Mouse (Mus musculus): ENCODE results near the gene Zfp13. TPM values are rescaled to one million over a fixed set of nuclear protein-coding genes. Genes with fewer than 3 reads are reported as not detected.
A peak's percentile ranks its signal among the peaks of the same experiment; 100 is the strongest.

Gene Zfp13
- polyA plus RNA-seq, 1 experiment from 2014 or later, result 30.2 TPM

DNA sequence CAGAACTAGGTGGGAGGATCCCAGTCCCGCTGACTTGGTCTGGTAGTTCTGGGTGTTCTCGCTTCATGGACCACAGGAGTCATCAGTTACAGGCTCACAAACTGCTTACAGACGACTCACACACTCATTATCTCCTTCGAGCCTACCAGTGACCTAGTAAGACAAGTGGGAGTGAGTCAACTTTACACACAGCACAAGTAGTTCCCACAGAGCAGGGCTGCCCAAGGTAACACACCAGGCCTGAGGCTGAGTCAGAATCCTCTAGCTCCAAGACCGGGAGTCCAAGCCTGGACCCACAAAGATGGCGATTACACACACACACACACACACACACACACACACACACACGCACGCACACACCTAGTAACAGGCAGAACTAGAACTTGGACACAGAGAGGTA, 14.5 kb downstream of the Zfp13 start:
- no peak for ATAC-seq (replicated peaks)
- Histone ChIP-seq H3K9ac (replicated peaks) (no peak overlapping the region), H3K4me3 (peak overlapping the region; percentile 57), H3K4me2 (replicated peaks) (peak overlapping the region; percentile 80), H3K36me3 (peaks cover 18% of the 10 kb centered on the region), H3K27ac (replicated peaks) (no peak overlapping the region), H3K9me3 (no peaks in the 10 kb centered on the region), H3K27me3 (no peaks in the 10 kb centered on the region), H3K4me1 (peaks cover 31% of the 10 kb centered on the region)
- WGBS, result 88% methylated on average over 8 of the region's 8 CpGs

DNA sequence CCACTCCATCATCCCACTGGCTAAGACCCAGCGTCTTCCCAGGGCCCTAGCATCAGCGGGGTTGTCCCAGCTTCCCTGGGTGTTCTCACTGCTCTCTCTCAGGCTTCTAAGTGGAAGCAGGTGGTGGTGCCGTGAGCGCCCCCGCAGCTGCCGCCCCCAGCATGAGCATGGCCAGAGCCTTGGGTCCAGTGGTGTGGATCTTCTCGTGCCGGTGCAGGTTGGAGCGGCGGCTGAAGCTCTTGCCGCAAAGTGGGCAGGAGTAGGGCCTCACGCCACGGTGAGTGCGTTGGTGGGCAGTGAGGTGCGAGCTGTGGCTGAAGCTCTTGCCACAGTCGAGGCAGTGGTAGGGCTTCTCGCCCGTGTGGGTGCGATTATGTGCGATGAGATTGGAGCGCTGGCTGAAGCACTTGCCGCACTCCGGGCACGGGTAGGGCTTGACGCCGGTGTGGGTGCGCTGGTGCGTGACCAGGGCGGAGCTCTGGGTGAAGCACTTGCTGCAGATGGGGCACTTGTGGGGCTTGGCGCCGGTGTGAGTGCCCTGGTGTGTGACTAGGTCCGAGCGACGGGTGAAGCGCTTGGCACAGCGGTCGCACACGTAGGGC, 23.2 kb downstream of the Zfp13 start:
- ATAC-seq (replicated peaks), result no peak
- no peak overlapping the region for H3K9ac ChIP-seq (replicated peaks)
- 94% methylated on average over 38 of the region's 38 CpGs for WGBS
- H3K9me3 ChIP-seq, result no peaks in the 10 kb centered on the region
- no peak overlapping the region for H3K27ac ChIP-seq (replicated peaks)
- H3K4me1 ChIP-seq, result no peaks in the 10 kb centered on the region
- peaks cover 69% of the 10 kb centered on the region for H3K36me3 ChIP-seq
- no peaks in the 10 kb centered on the region for H3K27me3 ChIP-seq
- no peak overlapping the region for H3K4me3 ChIP-seq
- H3K4me2 ChIP-seq (replicated peaks), result no peak overlapping the region

DNA sequence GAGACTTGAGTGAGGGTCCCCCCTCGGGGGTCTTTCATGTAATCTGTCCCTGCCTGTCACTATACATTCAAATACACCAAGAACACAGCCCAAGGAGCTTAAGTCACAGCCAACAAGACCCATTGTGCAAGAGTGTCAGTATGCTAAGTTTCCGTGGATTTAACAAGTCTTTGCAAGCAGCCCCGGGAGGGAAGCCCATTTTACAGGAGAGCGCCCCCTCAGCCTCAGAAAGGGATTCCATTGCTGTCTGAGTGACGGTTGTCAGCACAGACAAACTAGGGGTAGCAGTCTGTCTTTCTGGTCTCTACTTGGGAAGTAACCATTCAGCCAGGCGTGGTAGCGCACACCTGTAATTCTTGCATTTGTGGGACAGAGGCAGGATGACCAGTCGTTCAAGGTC, 25.2 kb downstream of the Zfp13 start:
- H3K27ac ChIP-seq (replicated peaks), result no peak overlapping the region
- H3K4me1 ChIP-seq, result no peaks in the 10 kb centered on the region
- H3K27me3 ChIP-seq, result no peaks in the 10 kb centered on the region
- H3K9me3 ChIP-seq, result no peaks in the 10 kb centered on the region
- H3K36me3 ChIP-seq, result peaks cover 50% of the 10 kb centered on the region
- no peak for ATAC-seq (replicated peaks)
- H3K4me2 ChIP-seq (replicated peaks), result no peak overlapping the region
- WGBS, result 91% methylated on average over 8 of the region's 8 CpGs
- no peak overlapping the region for H3K4me3 ChIP-seq
- no peak overlapping the region for H3K9ac ChIP-seq (replicated peaks)

DNA sequence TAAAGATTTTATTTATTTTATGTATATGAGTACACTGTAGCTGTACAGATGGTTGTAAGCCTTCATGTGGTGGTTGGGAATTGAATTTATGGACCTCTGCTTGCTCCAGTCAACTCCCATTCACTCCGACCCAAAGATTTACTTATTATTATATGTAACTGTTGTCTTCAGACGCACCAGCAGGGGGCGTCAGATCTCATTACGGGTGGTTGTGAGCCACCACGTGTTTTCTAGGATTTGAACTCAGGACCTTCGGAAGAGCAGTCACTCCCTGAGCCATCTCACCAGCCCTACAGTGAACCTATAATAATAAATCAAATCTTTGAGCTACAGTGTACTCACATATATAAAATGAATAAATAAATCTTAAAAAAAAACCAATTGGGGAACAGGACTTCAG, 27.2 kb downstream of the Zfp13 start:
- no peaks in the 10 kb centered on the region for H3K27me3 ChIP-seq
- H3K4me3 ChIP-seq, result no peak overlapping the region
- no peak overlapping the region for H3K9ac ChIP-seq (replicated peaks)
- 84% methylated on average over 6 of the region's 6 CpGs for WGBS
- H3K9me3 ChIP-seq, result no peaks in the 10 kb centered on the region
- H3K4me1 ChIP-seq, result 0 out of 2 replicates have a peak, but pooled peaks cover 2% of the 10 kb centered on the region
- no peak for ATAC-seq (replicated peaks)
- no peak overlapping the region for H3K4me2 ChIP-seq (replicated peaks)
- no peak overlapping the region for H3K27ac ChIP-seq (replicated peaks)
- peaks cover 36% of the 10 kb centered on the region for H3K36me3 ChIP-seq

DNA sequence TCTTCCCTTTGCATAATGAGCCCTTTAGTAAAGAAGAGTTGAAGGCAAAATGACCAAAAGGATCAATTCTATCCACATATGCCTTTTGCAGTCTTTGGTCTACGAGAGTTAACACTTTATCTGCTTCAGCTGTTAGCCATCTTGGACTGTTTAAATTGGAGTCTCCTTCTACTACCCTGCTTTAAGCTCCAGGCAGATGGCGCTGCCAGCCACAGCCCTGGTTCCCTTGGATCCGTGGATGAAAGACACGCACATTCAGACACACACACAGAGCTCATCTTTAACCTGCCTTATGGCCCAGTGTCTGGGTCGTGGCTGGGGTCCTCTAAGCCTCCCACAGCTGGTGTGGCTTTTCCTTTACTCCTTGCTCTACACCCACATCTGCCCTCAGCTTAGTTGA, 28.2 kb downstream of the Zfp13 start:
- no peak overlapping the region for H3K27ac ChIP-seq (replicated peaks)
- 0 out of 2 replicates have a peak, but pooled peaks cover 2% of the 10 kb centered on the region for H3K4me1 ChIP-seq
- no peak overlapping the region for H3K4me2 ChIP-seq (replicated peaks)
- H3K4me3 ChIP-seq, result no peak overlapping the region
- WGBS, result 23% methylated on average over 5 of the region's 5 CpGs
- H3K9ac ChIP-seq (replicated peaks), result no peak overlapping the region
- H3K36me3 ChIP-seq, result peaks cover 27% of the 10 kb centered on the region
- no peaks in the 10 kb centered on the region for H3K27me3 ChIP-seq
- 0 out of 2 replicates have a peak, but pooled peaks have one; percentile 35 for ATAC-seq (replicated peaks)
- no peaks in the 10 kb centered on the region for H3K9me3 ChIP-seq

DNA sequence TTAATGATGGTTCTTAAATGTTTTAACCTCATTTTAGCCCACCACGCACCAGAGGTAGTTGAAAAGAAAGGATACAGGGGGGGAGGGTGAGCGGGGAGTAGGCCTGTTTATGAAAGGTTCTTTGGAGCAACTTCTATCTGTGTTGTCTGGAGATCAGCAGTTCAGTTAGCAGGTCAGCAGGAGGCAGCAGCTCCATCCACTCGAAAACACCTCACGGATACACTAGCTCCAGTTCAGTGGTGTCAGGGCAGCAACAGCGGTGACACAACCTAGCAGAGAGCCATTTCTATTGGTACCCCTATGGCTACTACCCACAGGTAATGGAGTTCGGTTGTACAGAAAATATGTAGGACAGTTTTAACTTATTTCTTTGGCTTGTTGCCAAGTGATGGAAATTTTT, 29.3 kb downstream of the Zfp13 start:
- H3K4me1 ChIP-seq, result peaks cover 6% of the 10 kb centered on the region
- H3K4me3 ChIP-seq, result no peak overlapping the region
- no peak overlapping the region for H3K4me2 ChIP-seq (replicated peaks)
- no peak overlapping the region for H3K9ac ChIP-seq (replicated peaks)
- no peak overlapping the region for H3K27ac ChIP-seq (replicated peaks)
- no peaks in the 10 kb centered on the region for H3K27me3 ChIP-seq
- no peaks in the 10 kb centered on the region for H3K9me3 ChIP-seq
- ATAC-seq (replicated peaks), result no peak
- WGBS, result 48% methylated on average over 6 of the region's 6 CpGs
- peaks cover 16% of the 10 kb centered on the region for H3K36me3 ChIP-seq

DNA sequence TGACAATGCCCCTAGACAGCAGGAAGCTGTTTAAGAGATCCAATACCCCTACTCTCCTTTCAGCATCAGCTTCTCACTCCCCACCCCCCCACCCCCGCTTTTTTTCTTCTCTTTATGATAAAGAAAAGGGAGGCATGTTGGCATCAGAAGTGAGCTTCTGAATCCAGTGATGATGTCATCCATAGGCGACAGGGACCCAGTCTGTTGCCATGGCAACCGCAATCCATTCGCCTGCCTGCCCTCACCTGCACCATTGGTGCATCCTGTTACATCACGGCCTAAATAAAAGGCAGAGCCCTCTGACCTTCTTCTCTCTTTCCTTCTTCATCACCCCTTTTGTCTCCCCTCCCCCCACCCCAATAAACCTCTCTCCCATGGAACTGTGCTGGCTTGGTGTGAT, 30.9 kb downstream of the Zfp13 start:
- WGBS, result 28% methylated on average over 5 of the region's 5 CpGs
- H3K27me3 ChIP-seq, result no peaks in the 10 kb centered on the region
- H3K27ac ChIP-seq (replicated peaks), result no peak overlapping the region
- no peaks in the 10 kb centered on the region for H3K9me3 ChIP-seq
- no peak overlapping the region for H3K4me2 ChIP-seq (replicated peaks)
- no peak overlapping the region for H3K9ac ChIP-seq (replicated peaks)
- H3K4me1 ChIP-seq, result peaks cover 12% of the 10 kb centered on the region
- H3K4me3 ChIP-seq, result no peak overlapping the region
- ATAC-seq (replicated peaks), result no peak
- H3K36me3 ChIP-seq, result 0 out of 2 replicates have a peak, but pooled peaks cover 3% of the 10 kb centered on the region

DNA sequence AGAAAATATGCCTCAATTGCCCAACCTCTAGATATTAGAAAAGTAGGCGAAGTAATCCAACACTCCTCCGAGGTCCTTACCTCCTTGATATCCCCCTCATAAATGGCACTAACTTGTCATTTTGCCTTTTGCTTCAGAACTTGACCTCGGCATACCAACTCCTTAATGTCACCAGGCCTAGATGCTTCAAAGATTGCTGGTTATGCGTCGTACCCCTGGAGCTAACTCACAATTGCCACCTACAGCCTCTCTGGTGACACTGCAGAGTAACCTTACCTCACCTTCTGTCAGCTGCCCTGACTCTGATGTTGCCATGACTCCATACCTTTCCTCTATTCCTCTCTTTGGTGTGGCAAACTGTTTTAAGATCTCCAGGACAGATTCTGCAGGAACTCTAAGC, 32.5 kb downstream of the Zfp13 start:
- no peaks in the 10 kb centered on the region for H3K27me3 ChIP-seq
- no peak overlapping the region for H3K4me2 ChIP-seq (replicated peaks)
- ATAC-seq (replicated peaks), result no peak
- no peak overlapping the region for H3K27ac ChIP-seq (replicated peaks)
- peaks cover 19% of the 10 kb centered on the region for H3K4me1 ChIP-seq
- H3K4me3 ChIP-seq, result no peak overlapping the region
- WGBS, result 66% methylated on average over 5 of the region's 5 CpGs
- no peaks in the 10 kb centered on the region for H3K36me3 ChIP-seq
- no peaks in the 10 kb centered on the region for H3K9me3 ChIP-seq
- no peak overlapping the region for H3K9ac ChIP-seq (replicated peaks)

DNA sequence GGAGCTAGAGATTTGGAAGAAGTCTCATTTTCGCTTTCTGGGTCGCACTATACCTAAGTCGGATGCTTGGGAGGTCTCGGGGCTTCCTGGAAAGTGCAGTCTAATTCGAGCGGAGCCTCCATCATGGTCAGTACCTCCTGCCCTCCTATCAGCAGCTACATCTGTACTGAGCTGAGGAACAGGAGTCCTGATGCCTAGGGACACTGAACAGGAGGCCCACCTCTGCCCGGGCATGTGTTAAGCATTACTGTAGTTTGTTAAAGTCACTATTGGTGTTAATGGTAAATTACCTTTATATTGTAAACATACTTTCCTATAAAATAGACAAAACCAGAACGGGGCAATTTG, 34.9 kb downstream of the Zfp13 start:
- WGBS, result under 1% methylated on average over 8 of the region's 8 CpGs
- Histone ChIP-seq H3K27me3 (no peaks in the 10 kb centered on the region), H3K9me3 (no peaks in the 10 kb centered on the region), H3K4me3 (peak overlapping the region; percentile 92), H3K27ac (replicated peaks) (peak overlapping the region; percentile 95), H3K4me1 (peaks cover 19% of the 10 kb centered on the region), H3K36me3 (peaks cover 5% of the 10 kb centered on the region), H3K9ac (replicated peaks) (peak overlapping the region; percentile 98), H3K4me2 (replicated peaks) (peak overlapping the region; percentile 49)
- peak; percentile 86 for ATAC-seq (replicated peaks)

DNA sequence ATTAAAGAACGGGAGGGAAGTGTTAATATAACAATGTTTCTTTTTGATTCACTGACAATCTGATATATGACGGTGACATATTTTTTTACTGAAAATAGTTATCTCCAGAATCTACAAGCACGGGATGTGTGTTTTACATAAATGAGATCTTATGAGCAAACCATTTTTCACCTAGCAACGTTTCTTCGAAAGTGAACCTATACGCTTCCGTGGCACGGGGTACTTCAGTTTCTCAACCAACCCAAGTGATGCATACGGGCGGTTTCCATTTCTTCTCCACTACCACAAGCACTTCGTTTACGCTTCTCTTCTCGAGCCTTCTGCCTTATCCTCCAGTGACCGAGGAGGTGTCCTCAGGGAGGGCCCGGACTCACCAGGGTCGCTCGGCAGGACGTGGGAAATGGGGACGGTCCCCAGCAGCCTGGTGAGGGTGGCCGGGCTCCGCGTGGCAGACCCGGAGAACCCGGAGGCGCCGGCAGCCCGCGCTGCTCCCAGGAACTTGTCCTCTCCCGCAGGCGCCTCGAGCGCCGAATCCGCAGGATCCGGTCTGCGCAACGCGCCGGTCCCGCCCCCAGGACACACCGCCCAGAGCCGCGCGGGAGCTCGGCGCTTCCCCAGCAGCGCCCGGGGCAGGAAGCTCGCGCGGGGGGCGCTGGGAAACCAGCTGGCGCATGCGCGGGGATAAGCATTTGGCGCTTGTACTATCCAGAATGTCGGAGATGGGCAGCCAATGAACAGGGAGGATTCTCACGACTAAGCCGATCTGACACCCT, 35.5 kb downstream of the Zfp13 start, which contains the start of gene Zfp213:
TSS of gene Zfp213 (minus strand) at position 644 of the 773 bp plus-strand sequence.
- Histone ChIP-seq H3K9ac (replicated peaks) (peak within 1 kb of the TSS; percentile 98), H3K27me3 (no peaks in the 10 kb centered on the region), H3K4me2 (replicated peaks) (peak within 1 kb of the TSS; percentile 49), H3K9me3 (no peaks in the 10 kb centered on the region), H3K4me1 (peaks cover 19% of the 10 kb centered on the region), H3K36me3 (peaks cover 11% of the 10 kb centered on the region), H3K27ac (replicated peaks) (peak within 1 kb of the TSS; percentile 95), H3K4me3 (peak within 1 kb of the TSS; percentile 92)
- under 1% methylated on average over 59 of the region's 59 CpGs for WGBS
- peak; percentile 97 for ATAC-seq (replicated peaks)

DNA sequence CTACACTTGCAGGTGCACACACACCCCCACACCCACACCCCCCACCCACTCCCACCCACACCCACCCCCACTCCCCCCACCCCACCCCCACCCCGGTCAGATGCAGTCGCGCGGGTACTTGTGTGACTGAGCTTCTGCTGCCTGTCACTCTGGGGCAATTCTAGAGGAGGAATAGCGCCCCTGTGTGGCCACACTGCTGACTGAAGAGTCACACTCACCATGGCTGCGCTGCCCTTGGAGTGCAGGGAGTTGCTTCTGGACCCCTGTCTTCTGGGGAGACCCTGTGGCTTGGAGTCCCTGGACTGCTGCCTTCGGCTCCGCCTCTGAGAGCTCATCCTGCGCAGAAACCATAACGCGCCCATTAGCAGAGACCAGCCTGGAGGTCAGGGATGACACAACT, 39.5 kb downstream of the Zfp13 start:
- H3K4me1 ChIP-seq, result peaks cover 10% of the 10 kb centered on the region
- H3K9me3 ChIP-seq, result no peaks in the 10 kb centered on the region
- no peak overlapping the region for H3K4me2 ChIP-seq (replicated peaks)
- WGBS, result 61% methylated on average over 11 of the region's 11 CpGs
- no peak overlapping the region for H3K4me3 ChIP-seq
- H3K9ac ChIP-seq (replicated peaks), result no peak overlapping the region
- H3K27me3 ChIP-seq, result no peaks in the 10 kb centered on the region
- peaks cover 37% of the 10 kb centered on the region for H3K36me3 ChIP-seq
- ATAC-seq (replicated peaks), result no peak
- H3K27ac ChIP-seq (replicated peaks), result no peak overlapping the region

DNA sequence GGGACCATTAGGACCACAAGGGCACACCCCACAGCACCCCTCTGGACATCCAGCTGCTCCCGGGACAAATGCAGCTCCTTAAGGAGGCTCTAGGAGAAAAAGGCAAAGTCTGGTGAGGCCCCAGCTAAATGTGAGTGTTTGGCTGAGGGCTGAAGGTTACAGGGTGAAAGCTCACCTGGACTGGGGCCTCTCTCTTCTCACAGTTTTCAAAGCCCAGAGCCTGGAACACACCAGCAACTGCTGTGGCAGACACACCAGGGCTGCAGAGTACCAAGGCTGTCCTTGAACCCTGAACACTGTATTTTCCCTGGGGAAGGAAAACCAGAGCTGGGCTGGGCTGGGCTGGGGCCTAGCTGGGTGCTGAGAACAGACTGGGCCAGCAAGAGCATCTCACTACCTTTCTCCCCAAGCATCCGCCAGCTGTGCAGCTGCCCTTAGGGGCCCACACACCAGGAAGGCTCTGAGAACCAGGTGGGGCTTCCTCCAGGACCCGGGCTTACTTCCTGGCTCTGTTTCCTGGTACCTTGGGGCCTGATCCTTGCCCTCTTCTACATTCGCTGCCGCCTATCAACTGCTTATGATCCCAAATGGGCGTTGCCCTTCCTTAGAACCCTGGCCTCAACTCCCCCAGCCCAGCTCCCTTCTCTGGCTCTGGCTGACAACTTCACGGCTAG, 43.9 kb downstream of the Zfp13 start:
- no peak for ATAC-seq (replicated peaks)
- WGBS, result 84% methylated on average over 7 of the region's 7 CpGs
- Histone ChIP-seq H3K9ac (replicated peaks) (no peak overlapping the region), H3K27ac (replicated peaks) (no peak overlapping the region), H3K27me3 (no peaks in the 10 kb centered on the region), H3K4me1 (peaks cover 7% of the 10 kb centered on the region), H3K36me3 (peaks cover 34% of the 10 kb centered on the region), H3K4me2 (replicated peaks) (no peak overlapping the region), H3K4me3 (no peak overlapping the region), H3K9me3 (no peaks in the 10 kb centered on the region)
